Mouse (Mus musculus): ENCODE data around the gene Ccdc136. TPM values are rescaled to one million over a fixed set of nuclear protein-coding genes. Genes with fewer than 3 reads are reported as not detected.

Gene Ccdc136
- polyA plus RNA-seq, 1 experiment from 2014 or later = 22.6 TPM

DNA sequence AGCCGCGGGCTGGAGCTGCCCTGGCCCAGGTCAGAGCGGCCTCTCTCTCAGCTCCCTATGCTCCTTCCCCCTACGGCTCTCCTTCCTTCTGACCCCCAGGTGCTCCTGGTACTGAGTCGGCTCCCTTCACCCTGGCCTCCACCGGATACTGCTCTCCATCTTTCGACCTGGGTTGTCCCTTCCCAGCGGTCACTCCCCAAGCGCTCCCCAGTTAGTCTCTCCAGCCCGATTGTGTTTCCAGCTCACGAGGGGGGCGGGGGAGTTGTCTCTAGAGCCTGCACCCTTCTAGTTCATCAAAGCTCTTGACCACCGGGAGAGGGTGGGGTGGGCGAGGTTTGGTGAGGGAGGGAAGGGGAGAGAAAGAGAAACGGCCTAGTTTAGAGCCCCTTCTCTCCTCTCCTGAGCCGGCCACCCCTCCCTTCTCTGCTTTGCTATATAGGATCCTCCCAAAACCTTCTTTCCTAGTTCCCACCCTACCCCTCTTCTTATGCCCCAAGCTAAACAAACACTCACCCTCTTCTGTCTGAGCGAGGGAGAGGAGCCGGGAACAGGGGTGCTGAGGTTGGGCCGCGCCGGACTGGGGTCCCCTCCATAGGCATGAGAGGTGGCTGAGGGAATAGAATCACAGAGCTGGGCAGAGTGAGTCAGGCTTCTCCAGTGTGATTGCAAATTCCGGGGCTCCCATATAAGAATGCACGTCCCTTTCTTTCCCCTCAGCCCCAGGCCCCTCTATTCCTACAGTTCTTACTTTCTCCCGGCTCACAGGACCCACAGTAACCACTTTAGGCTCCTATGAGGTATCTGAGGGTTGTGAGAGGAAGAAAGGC is 818 bp downstream of the Ccdc136 start:
- Histone ChIP-seq H3K36me3 (peaks cover 10% of the 10 kb centered on the region; the same call in 1 of the 2 replicates), H3K9ac (peak overlapping the region; percentile 66), H3K27ac (peak overlapping the region; percentile 75), H3K4me1 (peaks cover 21% of the 10 kb centered on the region), H3K27me3 (peaks cover 30% of the 10 kb centered on the region), H3K4me3 (replicated peaks) (peak overlapping the region; percentile 82), H3K4me2 (peak overlapping the region; percentile 93), H3K9me3 (replicated peaks) (no peaks in the 10 kb centered on the region)
- peak; percentile 82 for ATAC-seq (replicated peaks; ENCODE audit: low FRiP score)
- WGBS = 1% methylated on average over 24 of the region's 24 CpGs

- H3K9ac ChIP-seq = peak overlapping the region; percentile 66
- no peaks in the 10 kb centered on the region for H3K9me3 ChIP-seq (replicated peaks)
- peaks cover 30% of the 10 kb centered on the region for H3K27me3 ChIP-seq
- ATAC-seq (replicated peaks; ENCODE audit: low FRiP score) = 0 out of 2 replicates have a peak, but pooled peaks have one; percentile 26
- H3K27ac ChIP-seq = peak overlapping the region; percentile 75
- H3K4me2 ChIP-seq = peak overlapping the region; percentile 93
- peak overlapping the region; percentile 82 for H3K4me3 ChIP-seq (replicated peaks)
- peaks cover 24% of the 10 kb centered on the region for H3K4me1 ChIP-seq
- H3K36me3 ChIP-seq = peaks cover 10% of the 10 kb centered on the region; the same call in 1 of the 2 replicates
- 6% methylated on average over 6 of the region's 6 CpGs for whole genome bisulfite sequencing
Observed at GRCm38 (mm10) chr6:29397575-29397974, 1.5 kb downstream of the Ccdc136 start.

GRCm38 (mm10) chr6:29399851-29400250 is 3.7 kb downstream of the Ccdc136 start:
- no peak for ATAC-seq (replicated peaks; ENCODE audit: low FRiP score)
- peaks cover 28% of the 10 kb centered on the region for H3K4me1 ChIP-seq

DNA sequence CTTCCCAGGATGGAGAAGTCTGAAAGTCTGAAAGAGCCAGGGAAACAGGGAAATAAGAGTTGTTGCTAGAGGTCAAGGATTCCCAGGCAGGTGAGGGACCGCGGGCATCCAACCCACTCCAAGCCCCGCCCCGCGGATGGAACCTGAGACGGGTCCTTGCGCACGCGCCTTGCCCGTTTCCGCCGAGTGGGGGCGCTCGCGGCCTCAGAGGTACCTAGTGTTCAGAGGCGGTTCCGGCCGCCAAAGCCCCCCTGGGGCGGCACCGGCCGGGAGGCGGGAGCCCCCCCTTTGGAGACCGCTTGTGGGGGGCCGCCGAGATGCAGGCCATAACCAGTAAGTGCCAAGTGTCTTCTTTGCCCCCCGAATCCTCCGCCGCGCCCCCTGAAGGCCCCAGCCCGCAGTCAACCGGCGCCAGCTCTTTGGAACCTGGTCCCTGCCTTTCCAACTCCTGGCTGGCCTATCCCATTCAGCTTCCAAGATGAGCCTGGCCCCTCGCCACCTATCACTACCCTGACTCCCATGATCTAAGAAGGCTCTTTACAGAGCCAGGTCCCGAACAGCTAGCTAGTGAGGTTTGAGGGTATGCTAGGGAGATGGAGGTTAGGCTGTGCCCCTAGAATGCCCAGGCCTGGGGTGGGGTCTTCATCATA is 6.7 kb downstream of the Ccdc136 start:
- Histone ChIP-seq H3K27me3 (peaks cover 6% of the 10 kb centered on the region; the same call in 1 of the 2 replicates), H3K9ac (no peak overlapping the region), H3K4me2 (peak overlapping the region; percentile 59), H3K36me3 (peaks cover 23% of the 10 kb centered on the region; the same call in 1 of the 2 replicates), H3K27ac (no peak overlapping the region), H3K9me3 (replicated peaks) (no peaks in the 10 kb centered on the region), H3K4me3 (replicated peaks) (peak overlapping the region; percentile 32), H3K4me1 (peaks cover 6% of the 10 kb centered on the region)
- ATAC-seq (replicated peaks; ENCODE audit: low FRiP score) = peak; percentile 22; the same call in 1 of the 2 replicates
- 8% methylated on average over 34 of the region's 34 CpGs for WGBS

More at GRCm38 (mm10) chr6:29399851-29400250, 3.7 kb downstream of the Ccdc136 start:
- Histone ChIP-seq H3K4me2 (no peak overlapping the region), H3K27me3 (peaks cover 18% of the 10 kb centered on the region), H3K9me3 (replicated peaks) (no peaks in the 10 kb centered on the region), H3K4me3 (replicated peaks) (no peak overlapping the region), H3K27ac (no peak overlapping the region), H3K9ac (no peak overlapping the region), H3K36me3 (peaks cover 10% of the 10 kb centered on the region; the same call in 1 of the 2 replicates)
- WGBS = 88% methylated on average over 4 of the region's 4 CpGs

DNA sequence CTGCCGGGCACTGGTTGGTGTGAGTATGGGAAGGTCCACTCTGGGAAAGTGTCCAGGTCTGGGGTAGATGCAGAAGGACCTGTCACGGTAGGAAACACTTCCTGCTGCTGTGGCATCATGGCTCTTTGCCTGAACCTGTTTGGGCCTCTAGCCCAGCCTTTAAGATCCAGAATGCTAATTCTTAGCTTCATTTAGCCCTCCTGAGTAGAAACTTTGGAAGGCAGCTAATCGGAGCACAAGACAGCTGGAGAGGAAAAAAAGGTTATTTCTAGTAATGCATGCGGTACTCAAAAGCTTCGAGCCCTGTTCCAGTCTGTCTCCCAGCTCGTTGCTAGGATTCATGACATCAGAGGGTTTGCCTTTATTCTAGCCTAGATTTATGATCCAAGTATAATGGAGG is 10.3 kb downstream of the Ccdc136 start:
- H3K4me2 ChIP-seq = no peak overlapping the region
- ATAC-seq (replicated peaks; ENCODE audit: low FRiP score) = no peak
- H3K36me3 ChIP-seq = peaks cover 43% of the 10 kb centered on the region
- H3K27me3 ChIP-seq = peaks cover 6% of the 10 kb centered on the region; the same call in 1 of the 2 replicates
- no peak overlapping the region for H3K9ac ChIP-seq
- H3K9me3 ChIP-seq (replicated peaks) = no peaks in the 10 kb centered on the region
- peaks cover 6% of the 10 kb centered on the region for H3K4me1 ChIP-seq
- 80% methylated on average over 6 of the region's 6 CpGs for WGBS
- H3K27ac ChIP-seq = no peak overlapping the region
- H3K4me3 ChIP-seq (replicated peaks) = no peak overlapping the region

- no peaks in the 10 kb centered on the region for H3K27me3 ChIP-seq
- no peaks in the 10 kb centered on the region for H3K9me3 ChIP-seq (replicated peaks)
- no peak overlapping the region for H3K4me2 ChIP-seq
- ATAC-seq (replicated peaks; ENCODE audit: low FRiP score) = no peak
- no peak overlapping the region for H3K27ac ChIP-seq
- H3K36me3 ChIP-seq = peaks cover 27% of the 10 kb centered on the region
- H3K4me1 ChIP-seq = no peaks in the 10 kb centered on the region
- WGBS = 84% methylated on average over 9 of the region's 9 CpGs
- no peak overlapping the region for H3K9ac ChIP-seq
- no peak overlapping the region for H3K4me3 ChIP-seq (replicated peaks)
Observed at GRCm38 (mm10) chr6:29415446-29415845, 19.3 kb downstream of the Ccdc136 start.

DNA sequence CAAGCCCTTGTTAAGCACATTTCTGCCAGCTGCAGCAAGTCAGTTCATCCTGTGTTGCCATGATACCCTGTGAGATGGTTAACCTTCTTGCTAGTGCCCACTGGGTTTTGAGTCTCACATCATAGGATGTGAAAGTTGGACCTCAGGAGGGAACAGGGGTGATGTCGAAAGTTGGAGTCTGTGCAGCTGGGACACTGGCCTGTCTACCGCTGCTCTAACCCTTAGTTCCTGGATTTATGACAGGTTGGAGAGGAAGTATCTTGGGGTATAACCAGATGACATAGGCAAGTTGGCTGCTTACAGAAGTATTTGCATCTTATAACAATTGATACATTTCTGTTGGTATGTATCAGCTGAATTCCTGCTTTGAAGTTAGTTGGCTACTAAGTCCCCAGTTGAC is 24.5 kb downstream of the Ccdc136 start:
- no peak for ATAC-seq (replicated peaks; ENCODE audit: low FRiP score)
- Histone ChIP-seq H3K27me3 (no peaks in the 10 kb centered on the region), H3K9ac (no peak overlapping the region), H3K4me2 (no peak overlapping the region), H3K27ac (no peak overlapping the region), H3K36me3 (no peaks in the 10 kb centered on the region; the same call in 1 of the 2 replicates), H3K4me1 (no peaks in the 10 kb centered on the region), H3K4me3 (replicated peaks) (no peak overlapping the region), H3K9me3 (replicated peaks) (no peaks in the 10 kb centered on the region)
- WGBS = 87% methylated on average over 2 of the region's 2 CpGs

GRCm38 (mm10) chr6:29425118-29425517 is 29.0 kb downstream of the Ccdc136 start:
- H3K27ac ChIP-seq = no peak overlapping the region
- H3K27me3 ChIP-seq = no peaks in the 10 kb centered on the region
- no peak for ATAC-seq (replicated peaks; ENCODE audit: low FRiP score)
- no peaks in the 10 kb centered on the region for H3K9me3 ChIP-seq (replicated peaks)
- H3K4me2 ChIP-seq = no peak overlapping the region
- 84% methylated on average over 8 of the region's 8 CpGs for WGBS
- no peaks in the 10 kb centered on the region for H3K4me1 ChIP-seq
- no peak overlapping the region for H3K4me3 ChIP-seq (replicated peaks)
- H3K9ac ChIP-seq = no peak overlapping the region
- H3K36me3 ChIP-seq = no peaks in the 10 kb centered on the region

GRCm38 (mm10) chr6:29426331-29426730 is 30.2 kb downstream of the Ccdc136 start:
- 74% methylated on average over 6 of the region's 6 CpGs for WGBS
- Histone ChIP-seq H3K9me3 (replicated peaks) (no peaks in the 10 kb centered on the region), H3K4me1 (0 out of 2 replicates have a peak, but pooled peaks cover under 1% of the 10 kb centered on the region), H3K4me3 (replicated peaks) (no peak overlapping the region), H3K27me3 (peaks cover 4% of the 10 kb centered on the region; the same call in 1 of the 2 replicates), H3K9ac (no peak overlapping the region), H3K36me3 (no peaks in the 10 kb centered on the region), H3K4me2 (no peak overlapping the region), H3K27ac (no peak overlapping the region)
- ATAC-seq (replicated peaks; ENCODE audit: low FRiP score) = no peak

DNA sequence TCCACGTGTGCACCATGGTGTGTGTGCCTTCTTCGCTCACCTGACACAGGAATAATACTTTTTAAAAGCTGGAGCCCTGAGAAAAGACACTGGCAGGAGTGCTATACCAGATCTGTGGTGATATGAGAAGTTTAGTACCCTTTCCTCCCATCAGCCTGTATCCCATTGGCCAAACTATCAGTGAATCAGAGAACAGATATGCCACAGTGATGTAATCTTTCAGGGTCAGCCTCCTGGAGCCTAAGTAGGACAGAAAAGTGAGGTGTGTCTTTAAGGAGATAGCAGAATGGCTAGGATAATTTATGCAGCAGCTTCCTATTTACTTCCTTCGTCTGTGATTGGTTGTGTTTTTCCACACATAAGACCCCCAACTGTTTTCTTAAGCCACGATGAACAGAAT is 32.1 kb downstream of the Ccdc136 start:
- no peak overlapping the region for H3K9ac ChIP-seq
- H3K4me1 ChIP-seq = peaks cover 12% of the 10 kb centered on the region
- 70% methylated on average over 4 of the region's 4 CpGs for WGBS

DNA sequence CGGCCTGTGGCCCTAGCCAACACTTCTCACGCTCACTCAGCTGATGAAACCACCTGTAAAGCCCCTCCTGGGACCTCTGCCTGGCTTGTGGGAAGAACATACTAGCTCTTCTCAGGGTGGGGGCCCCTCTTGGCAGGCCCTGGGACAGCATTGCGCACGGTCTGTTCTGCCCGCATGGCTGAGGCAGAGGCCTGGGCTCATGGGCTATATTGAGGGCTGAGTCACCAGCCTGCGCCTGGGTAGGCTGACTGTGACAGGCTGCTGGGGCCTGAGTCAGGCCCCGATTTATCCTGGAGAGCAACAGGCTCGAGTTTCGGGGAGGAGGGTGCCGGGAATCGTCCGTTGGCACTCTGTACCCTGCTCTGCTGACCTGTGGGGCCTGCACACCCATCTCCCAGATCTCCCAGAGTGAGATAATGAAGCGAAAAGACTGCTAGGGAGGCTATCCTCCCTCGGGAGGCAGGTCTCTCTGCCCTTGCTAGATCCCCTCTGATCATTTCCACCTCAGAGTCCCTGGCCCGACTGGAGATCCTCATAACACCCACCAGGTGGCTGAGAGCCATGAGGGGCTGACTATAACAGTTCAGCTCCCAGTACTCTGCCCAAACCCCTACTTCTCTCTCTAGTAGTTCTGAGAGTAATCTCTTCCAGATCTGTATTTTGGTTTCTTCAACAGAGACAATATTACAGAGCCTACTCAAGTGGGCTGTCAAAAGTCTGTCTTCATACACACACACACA is 34.7 kb downstream of the Ccdc136 start:
- no peak for ATAC-seq (replicated peaks; ENCODE audit: low FRiP score)
- Histone ChIP-seq H3K9ac (no peak overlapping the region), H3K4me2 (no peak overlapping the region), H3K9me3 (replicated peaks) (no peaks in the 10 kb centered on the region), H3K36me3 (no peaks in the 10 kb centered on the region), H3K27me3 (peaks cover 35% of the 10 kb centered on the region), H3K4me1 (peaks cover 39% of the 10 kb centered on the region), H3K27ac (no peak overlapping the region), H3K4me3 (replicated peaks) (no peak overlapping the region)
- WGBS = 51% methylated on average over 15 of the region's 15 CpGs

More for the DNA sequence above, 32.1 kb downstream of the Ccdc136 start:
- peaks cover 21% of the 10 kb centered on the region for H3K27me3 ChIP-seq
- H3K9me3 ChIP-seq (replicated peaks) = no peaks in the 10 kb centered on the region
- H3K27ac ChIP-seq = no peak overlapping the region
- no peak for ATAC-seq (replicated peaks; ENCODE audit: low FRiP score)
- no peak overlapping the region for H3K4me2 ChIP-seq
- no peak overlapping the region for H3K4me3 ChIP-seq (replicated peaks)
- no peaks in the 10 kb centered on the region for H3K36me3 ChIP-seq
